Mouse (Mus musculus) cerebellum, adult 18-20 months (tissue): ENCODE data around the gene Scfd2.

Experiments used
- DNase-seq, 2 experiments: peaks; one replicate each; pipeline ENCODE4 v3.0.0; 2021

Scfd2 gene

GRCm38 (mm10) chr5:74197541-74198330, 333.8 kb downstream of the Scfd2 start:
- DNase-seq = no peak

GRCm38 (mm10) chr5:74196307-74196618, 335.3 kb downstream of the Scfd2 start:
- DNase-seq = peak in 1 of 2 experiments; percentile 15

- DNase-seq = no peak
Measured at GRCm38 (mm10) chr5:74195614-74196306, 335.8 kb downstream of the Scfd2 start.

GRCm38 (mm10) chr5:74194841-74195613, 336.5 kb downstream of the Scfd2 start, which contains the start of gene Rasl11b:
Rasl11b (plus strand) TSS chr5:74195286.
- DNase-seq = peak; percentile 94 to 96

- peak; percentile 20 to 32 for DNase-seq
Measured at GRCm38 (mm10) chr5:74194027-74194840, 337.3 kb downstream of the Scfd2 start.

- no peak for DNase-seq
Measured at GRCm38 (mm10) chr5:74193626-74194025, 337.9 kb downstream of the Scfd2 start.

GRCm38 (mm10) chr5:74193008-74193407, 338.6 kb downstream of the Scfd2 start:
- DNase-seq = no peak

GRCm38 (mm10) chr5:74190911-74191310, 340.6 kb downstream of the Scfd2 start:
- DNase-seq = no peak

GRCm38 (mm10) chr5:74190161-74190491, 341.4 kb downstream of the Scfd2 start:
- no peak for DNase-seq

- DNase-seq = no peak
Measured at GRCm38 (mm10) chr5:74189484-74190160, 341.9 kb downstream of the Scfd2 start.

GRCm38 (mm10) chr5:74188886-74189285, 342.7 kb downstream of the Scfd2 start:
- DNase-seq = no peak

- DNase-seq = no peak
Measured at GRCm38 (mm10) chr5:74188076-74188475, 343.5 kb downstream of the Scfd2 start.

GRCm38 (mm10) chr5:74184607-74185006, 347.0 kb downstream of the Scfd2 start:
- no peak for DNase-seq

- DNase-seq = no peak
Measured at GRCm38 (mm10) chr5:74183118-74183517, 348.4 kb downstream of the Scfd2 start.

GRCm38 (mm10) chr5:74180216-74180615, 351.3 kb downstream of the Scfd2 start:
- no peak for DNase-seq

- DNase-seq = peak; percentile 38 to 47
Measured at GRCm38 (mm10) chr5:74175526-74176270, 355.9 kb downstream of the Scfd2 start.

GRCm38 (mm10) chr5:74173162-74173844, 358.3 kb downstream of the Scfd2 start:
- DNase-seq = no peak

- DNase-seq = no peak
Measured at GRCm38 (mm10) chr5:74172208-74172607, 359.4 kb downstream of the Scfd2 start.

GRCm38 (mm10) chr5:74171768-74172167, 359.8 kb downstream of the Scfd2 start:
- no peak for DNase-seq

- DNase-seq = no peak
Measured at GRCm38 (mm10) chr5:74168085-74168484, 363.5 kb downstream of the Scfd2 start.

GRCm38 (mm10) chr5:74166642-74167041, 364.9 kb downstream of the Scfd2 start:
- no peak for DNase-seq
